Mouse (Mus musculus) spleen, postnatal 14 days (tissue): ENCODE measurements around the gene Krt82.

Source experiments
- DNase-seq, 2 experiments: peaks; one replicate each; pipeline ENCODE4 v3.0.0; 2021 to 2022; ENCODE audit warnings: low spot score in 2 of 2

Gene Krt82

DNA sequence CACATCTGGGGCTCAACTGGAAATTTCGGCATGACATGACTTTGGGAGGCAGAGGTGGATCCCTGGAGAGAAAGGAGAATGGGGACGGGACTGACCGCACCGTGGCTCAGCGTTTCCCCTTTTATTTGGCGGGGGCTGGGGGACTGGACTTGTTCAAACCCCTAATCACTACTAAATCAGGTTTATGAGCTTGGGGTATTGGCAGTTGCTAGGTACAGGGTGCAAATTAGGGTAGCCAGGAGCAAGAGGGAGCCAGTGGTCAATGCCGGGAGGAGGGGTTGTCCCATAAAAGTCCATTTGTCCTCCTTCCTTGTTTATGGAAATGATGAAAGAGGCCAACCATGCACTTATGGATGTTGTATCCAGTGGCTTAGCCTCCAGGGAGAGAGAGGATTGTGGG lies at the start of gene Krt82:
Gene Krt82, minus strand, starts transcription at position 101 of the 400 bp plus-strand sequence.
- no peak for DNase-seq

DNA sequence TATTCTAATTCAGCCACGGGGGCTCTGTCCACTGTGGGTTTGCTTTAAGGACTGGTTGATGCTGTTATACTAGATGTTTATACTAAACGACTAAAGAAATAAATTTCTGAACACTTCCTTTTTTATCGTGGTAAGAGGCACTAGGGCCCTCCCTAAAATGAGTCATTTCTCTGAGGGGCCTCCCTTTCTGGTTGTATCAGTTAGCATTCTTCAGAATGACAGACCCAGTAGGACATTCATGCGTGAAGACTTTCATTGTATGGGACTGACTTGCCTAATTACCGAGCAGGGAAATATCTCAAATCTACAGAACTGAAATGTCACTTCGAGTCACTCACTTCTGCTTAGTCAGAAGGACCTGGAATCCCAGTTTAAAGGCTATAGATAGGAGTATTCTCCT lies 48.7 kb upstream of the Krt82 start:
- no peak for DNase-seq

DNA sequence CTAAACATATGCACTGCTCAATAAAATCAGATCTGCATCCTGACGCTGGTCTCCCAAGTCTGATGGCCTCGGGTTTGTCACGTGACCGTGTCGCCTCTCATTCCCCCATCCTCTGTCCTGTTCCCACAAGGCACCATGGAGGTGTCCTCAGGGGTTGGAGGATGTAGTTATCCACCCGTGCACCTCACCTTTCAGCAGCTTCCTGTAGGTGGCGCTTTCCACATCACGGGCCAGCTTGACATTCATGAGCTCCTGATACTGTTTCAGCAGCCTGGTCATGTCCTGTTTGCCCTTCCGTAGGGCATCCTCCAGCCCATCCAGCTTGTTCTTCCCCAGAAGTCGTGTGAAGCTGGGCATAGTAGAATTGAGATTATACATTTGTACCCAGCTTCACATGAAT lies 37.7 kb upstream of the Krt82 start:
- no peak for DNase-seq

DNA sequence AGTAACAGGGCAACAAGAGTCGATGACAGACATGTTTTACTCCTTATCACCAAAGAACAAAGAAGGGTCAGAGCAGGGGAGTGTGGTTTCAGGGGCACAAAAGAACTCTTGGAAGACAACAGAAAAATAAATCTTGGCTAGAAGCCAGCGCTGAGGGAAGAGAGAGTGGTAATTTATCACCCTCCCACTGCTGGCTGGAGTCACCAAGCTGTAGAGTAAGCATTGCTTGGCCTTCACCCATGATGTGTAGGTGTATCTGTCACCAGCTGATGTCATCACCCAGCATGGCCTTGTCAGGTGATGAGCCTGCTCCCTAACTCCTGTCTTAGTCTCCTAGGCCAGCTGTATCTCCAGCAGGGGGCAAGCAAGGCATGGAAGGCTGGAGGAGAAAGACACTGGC lies 34.0 kb upstream of the Krt82 start:
- no peak for DNase-seq

DNA sequence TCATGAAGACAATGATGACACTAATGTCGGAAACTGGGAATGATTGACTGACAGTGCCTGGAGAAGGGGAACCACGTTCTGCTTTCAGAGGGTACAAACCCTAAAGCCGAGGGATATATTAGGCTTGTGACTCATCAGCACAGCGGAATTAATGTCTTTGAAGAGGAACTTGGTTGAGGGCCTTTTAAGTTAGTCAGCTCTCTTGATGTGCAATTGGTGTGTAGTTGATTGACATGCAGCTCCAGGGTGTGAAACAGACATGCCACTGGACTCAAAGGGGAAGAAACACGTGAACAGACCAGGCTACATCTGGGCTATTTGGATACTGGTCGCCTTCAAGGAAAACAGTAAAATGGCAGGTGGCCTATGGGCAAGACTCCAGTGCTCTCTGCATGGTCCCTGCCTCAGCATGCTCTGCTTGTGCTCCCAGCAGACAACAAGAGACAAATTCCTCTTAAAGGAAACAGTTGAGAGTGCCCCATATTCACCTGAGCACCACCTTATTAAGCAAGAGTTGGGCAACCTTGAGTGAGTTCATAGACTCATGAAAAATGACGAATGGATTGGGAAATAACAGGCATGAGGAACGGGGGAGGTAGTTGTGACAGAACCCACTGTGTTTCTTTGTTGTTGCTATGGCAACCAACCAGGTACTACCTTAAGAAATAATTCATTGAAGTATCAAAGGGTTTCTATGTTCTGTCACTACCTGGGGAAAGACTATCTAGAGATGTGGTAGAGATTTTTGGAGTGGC lies 32.9 kb upstream of the Krt82 start:
- no peak for DNase-seq

DNA sequence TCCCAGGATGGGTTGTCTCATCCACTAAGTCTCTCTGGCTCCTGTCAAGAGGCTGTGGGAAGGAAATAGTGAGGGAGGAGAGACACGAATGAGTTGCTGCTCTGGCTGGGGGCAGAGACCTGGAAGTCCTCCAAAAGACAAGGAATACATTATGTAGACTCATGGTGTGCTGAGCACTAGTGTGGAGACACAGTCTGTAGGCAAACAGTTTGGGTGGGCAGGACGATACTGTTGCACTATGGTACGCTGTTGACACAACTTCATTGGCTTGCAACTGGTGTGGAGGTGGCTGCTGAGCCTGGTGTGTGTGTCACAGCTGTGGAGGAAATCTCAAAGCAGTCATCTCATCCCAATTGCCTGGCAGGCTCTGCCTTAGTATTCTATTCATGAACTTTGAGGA lies 31.2 kb upstream of the Krt82 start:
- no peak for DNase-seq

DNA sequence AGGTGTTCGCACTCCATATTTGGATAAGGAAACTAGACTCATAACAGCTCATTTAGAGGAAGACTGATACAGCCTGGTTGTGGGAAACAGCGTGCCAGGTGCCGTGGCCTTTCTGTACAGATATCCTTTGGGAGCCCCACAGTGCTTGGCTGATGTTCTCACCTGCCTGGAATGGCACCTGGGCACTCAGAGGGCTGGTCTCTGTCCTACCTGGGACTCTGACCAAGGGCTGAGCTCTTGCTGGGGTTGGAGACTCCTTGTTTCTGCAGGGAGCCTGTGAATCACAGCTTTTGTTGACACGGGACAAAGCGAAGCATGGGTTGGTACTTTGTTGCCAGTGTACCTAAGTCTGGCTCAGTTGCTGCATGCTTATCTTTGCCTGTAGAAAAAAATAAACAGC lies 25.0 kb upstream of the Krt82 start:
- no peak for DNase-seq

DNA sequence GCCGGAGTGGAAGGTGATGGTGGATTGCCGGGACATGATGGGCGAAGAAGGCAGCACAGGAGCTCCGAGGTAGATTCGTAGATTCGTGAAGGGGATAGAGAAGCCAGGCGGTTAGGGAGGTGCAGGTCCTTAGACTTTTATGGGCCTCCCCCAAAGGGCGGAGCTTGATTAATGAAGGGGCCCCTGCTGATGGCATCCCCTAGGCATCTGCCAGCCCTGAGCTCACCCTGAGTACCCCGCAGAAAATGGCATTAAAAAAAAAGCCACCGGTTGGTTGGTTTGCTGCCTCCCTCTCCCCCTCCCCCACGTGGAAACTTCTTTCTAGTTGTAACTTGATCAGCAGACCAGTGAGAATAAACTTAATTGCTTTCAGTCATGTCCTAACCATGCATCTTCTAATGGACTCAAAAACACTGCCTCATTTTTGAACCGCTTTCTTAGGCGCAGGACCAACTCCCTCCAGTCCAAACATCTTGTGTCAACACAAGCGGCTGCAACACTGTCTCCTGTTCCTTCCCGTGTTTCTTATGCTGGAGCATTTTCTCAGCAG lies 23.4 kb upstream of the Krt82 start, which contains the start of gene Krt75:
Gene Krt75, minus strand, starts transcription at position 109 of the 550 bp plus-strand sequence.
- no peak for DNase-seq

DNA sequence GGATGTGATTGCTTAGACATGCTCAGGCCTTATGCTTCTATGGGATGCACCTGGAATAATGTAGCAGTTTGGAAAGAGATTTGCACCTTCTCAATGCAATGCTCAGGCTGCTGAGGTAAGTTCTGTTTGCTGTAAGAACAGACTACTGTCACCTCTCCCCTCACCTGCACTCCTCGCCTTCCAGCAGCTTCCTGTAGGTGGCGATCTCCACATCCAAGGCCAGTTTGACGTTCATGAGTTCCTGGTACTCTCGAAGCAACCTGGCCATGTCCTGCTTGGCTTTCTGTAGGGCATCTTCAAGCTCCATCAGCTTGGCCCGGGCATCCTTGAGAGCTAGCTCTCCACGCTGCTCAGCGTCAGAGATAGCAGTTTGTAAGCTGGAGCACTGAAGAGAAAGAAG lies 17.3 kb upstream of the Krt82 start:
- DNase-seq = no peak

DNA sequence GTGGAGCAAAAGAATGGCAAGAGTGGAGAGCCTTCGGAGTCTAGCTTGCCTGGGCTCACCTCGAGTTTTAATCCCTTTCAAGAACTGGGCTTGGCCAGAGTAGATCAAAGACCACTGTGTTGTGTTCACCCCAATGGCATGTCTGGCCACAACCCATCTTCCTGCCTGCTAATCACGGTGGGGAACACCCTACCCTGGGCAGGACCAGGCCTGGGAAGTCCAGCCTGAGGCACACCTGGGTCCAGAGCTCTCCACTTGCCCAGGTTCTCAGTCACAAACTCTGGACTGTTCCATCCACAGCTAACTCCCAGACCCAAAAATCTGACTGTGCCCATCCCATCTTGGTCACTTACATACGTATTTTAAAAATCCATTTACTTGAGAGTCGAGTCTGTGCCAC lies 12.4 kb upstream of the Krt82 start, which contains the start of gene Krt90:
Gene Krt90, minus strand, starts transcription at position 101 of the 400 bp plus-strand sequence.
- no peak for DNase-seq

DNA sequence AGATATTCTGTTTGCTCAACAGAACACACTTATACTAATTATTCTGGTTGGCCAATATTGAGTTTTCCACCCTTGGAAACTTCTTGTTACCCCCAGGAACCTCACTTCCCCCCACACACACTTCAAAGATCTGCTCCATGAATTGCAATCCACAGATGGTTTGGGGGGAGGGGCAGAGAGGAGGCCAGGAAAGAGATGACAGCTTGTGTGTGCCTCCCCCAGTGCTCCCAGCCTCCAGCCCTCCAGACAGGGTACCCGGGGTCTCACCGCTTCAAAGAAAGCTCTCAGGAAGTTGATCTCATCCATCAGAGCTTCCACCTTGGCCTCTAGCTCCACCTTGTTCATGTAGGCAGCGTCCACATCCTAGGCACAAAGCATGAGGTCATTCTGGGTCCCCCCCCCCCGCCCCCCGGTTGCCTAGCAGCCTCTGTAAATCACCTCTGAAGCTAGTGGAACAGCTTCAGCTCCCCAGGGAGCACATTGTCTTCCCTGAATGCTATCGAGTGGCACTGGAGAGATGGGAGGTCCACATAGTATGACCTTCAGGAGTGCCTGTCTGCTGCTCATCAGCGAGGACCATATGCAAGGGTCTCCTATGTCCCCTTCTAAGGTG lies 7.7 kb upstream of the Krt82 start:
- DNase-seq = no peak

DNA sequence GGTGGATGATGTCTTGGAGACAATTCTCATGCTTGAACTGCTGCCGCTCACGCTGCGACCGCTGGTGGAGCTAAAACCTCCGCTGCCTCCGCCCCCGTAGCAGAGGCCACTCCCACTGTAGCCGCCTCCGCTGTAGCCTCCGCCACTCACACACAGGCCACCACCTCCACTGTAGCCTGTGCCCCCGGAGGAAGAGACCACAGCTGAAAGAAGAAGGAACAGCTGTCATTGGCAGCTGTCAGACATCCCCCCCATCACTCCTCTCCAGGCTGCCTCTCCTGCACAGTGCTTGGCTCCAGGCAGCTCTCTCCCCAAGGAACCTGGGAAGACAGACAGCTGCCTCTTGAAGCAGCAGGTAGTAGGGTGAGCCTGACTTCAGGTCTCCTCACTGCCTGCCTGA lies 2.7 kb upstream of the Krt82 start:
- DNase-seq = no peak

DNA sequence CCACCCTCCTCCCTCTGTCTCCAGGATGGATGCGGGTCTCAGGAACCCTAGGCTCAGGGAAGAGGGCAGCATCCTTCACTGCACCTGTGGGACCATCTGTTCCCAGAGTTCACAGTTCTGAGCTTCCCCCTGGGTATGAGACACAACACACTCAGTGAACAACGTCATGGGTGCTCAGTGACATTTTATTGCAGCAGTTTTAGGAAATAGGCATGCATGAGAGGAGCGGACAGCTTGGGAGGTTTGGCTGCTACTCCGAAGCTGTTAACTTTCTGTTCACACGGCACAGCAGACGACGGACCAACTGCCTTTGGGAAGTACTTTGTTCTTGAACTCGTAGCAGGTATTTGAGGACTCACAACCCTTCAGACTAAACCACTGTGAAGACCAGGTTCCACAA lies 1.7 kb upstream of the Krt82 start:
- no peak for DNase-seq

DNA sequence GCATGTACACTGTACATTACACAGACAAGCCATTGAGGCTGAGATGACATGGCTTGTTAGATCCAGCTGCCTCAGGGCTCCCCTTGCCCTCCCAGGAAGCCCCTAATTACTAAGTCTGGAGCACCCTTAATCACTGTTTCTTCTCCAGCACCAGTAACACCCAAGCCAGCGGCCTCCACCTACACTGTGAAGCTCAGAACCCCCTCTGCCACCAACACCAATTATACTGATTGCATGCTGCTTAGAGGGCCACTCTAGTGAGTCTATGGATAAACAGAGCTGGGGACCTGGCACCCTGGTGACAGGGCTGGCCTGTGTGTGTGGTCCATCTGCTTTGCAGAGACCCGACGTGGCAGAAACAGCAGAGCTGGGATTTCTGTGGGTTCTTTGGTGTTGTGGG lies 6.0 kb downstream of the Krt82 start:
- no peak for DNase-seq

DNA sequence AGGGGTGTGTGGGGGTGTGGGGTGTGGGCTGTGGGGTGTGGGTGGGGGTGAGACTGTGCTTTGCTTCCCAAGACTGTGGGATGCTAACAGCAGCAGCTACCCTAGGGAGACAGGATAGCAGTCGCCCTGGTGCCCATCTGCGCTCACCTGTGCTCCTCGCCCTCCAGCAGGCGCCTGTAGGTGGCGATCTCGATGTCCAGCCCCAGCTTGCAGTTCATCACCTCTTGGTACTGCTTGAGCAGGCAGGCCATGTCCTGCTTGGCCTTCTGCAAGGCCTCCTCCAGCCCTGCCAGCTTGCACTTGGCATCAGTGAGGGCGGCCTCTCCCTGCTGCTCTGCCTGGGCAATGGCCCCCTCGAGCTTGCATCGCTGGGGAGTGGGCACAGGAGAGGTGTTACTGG lies 7.9 kb downstream of the Krt82 start:
- DNase-seq = no peak

DNA sequence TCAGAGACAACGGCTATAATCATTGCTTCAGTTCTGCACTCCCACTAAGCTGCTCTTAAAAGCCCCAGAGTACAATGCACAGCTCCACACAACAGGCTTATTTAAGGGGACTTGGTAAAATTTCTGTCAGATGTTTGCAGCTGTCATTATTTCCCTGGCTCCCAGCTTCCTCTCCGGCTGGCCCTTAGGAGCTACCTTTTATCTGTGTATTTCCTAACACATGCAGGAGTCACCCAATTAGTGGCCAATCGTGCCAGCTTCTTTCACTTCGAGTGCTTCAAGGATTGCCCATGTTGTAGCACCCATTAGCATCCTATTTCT lies 11.9 kb downstream of the Krt82 start:
- DNase-seq = no peak

DNA sequence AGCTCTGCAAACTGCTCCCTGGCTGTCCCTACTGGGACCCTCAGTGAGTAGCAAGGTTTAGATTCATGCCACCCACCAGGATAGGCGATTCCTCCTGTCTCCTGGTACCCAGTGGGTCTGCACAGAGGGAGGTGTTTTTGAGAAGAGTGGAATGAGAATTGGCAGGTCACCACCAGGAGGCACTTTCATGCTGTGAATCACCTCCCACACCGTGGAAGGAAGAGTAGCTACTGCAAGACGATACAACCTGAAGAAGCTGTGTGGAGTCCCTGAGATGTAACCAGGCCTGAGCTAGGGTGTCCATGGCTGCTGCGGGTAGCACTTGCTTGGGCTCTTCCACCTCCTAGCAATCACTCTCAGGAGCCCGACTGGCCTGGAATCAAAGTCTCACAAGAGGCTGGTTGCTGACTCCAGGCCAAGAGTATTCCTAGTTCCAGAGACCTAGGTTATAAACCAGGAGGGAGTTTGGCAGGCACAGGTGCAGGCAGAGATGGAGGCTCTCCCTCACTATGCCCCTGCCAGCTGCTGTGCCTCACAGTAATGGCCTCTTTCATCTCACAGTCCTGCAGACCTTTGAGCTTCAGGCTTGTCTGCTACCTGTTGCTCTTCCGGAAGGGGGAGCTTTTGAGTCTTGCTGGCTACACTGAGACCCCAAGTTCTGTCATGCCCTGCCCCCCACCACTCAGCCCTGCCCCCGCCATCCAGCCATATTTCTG lies 12.4 kb downstream of the Krt82 start:
- DNase-seq = no peak

DNA sequence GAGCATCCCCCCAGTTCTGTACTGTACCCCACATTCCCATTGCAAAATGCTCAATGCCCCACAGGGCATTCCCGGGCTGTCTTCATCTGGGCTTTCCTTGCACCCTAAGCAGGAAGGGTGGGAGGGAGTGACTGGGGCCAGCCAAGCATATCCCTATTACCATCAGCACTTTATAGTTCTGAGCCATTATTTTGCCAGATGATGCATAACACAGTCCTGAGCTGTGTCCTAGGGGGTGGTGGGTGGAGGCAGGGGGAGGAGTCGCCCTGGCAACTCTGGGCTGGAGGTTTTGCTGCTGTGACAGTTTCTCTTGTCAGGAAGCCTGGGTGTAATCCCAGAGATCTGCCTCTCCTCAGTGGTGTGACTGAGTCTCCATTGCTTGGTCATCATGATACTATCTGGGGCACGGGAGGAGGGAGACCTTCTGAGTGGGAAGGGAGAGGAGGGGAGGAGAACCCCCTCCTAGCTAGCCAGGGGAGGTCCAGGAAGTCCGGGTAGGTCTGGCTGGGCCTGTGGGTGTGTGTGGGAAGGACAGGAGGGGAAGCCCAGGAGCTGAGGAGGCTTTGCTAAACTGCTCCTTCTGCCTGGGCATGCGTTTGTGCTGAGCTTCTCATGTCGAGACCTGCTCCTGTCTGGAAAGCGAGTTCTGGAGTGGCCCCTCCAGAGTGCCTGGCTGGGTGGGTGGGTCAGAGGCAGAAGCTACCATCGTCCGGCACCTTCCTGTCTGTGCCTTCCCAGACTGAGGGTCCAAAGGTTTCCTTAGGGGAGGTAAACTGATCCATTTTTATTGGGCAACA lies 14.2 kb downstream of the Krt82 start:
- no peak for DNase-seq

DNA sequence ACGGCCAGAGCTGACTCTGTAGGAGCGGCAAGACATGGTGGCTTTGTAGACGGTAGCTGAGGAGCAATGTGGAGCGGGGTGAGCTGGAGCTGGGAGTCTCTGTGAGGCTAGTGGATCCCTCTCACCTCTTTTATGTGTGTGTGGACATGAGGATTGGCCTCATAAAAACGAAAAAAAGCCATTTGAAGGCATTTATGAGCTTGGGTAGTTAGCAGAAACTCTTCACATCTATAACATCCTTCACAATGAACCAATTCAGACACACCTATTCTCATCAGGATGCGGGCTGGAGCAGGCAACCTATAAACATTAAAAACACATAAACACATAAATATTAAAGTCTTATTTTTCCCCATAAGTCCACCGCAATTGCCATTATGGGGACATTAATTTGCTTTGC lies 17.7 kb downstream of the Krt82 start, which contains the start of gene Krt84:
Gene Krt84, minus strand, starts transcription at position 101 of the 400 bp plus-strand sequence.
- no peak for DNase-seq

DNA sequence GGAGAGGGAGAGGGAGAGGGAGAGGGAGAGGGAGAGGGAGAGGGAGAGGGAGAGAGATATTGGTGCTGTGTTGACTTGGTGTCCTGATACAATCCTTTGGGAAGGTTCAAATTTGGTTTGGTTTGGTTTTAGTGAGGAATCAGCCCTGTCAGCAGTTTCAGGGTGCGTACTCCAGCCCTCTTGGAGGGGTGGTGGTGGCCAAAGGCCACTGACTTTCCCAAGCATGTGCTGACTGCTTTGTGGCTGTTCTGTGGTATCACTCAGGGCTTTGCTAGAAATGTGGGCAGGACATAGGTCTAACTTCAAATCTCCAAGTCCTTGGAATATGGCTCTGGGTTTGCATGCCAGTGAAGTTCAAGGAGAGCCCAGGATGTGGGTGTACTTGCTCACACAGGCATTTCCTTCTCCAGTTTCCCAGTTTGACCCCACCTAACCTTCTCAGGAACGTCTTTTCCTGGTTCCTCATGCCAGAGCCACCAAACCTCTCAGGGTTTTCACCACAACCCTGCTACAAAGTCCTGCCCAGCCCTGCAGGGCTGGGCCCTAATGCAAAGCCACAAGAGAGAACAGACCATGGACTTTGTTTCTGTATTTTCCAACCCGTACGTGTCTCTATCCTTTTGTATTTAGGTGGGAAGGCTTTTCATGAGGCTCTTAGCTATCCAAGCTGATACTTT lies 27.8 kb downstream of the Krt82 start:
- no peak for DNase-seq

DNA sequence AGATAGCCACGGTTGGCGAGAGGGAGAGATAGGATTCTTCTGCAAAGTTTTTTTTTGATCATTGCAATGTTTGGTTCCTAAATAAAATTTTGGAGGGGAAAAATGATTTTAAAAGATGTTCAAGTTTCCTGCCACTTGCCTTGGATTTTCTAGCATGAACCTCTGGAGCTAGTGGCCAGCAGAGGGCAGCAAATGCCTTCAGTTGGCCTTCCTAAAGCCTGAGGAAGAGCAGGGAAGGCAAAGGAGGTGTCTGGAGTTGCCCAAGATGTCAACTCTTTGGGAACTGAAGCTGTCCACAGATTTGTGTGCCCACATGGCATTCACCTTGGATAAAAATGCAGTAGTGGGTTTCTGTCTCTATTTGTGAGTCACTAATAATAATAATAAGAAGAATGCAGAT lies 30.7 kb downstream of the Krt82 start:
- peak in 1 of 2 experiments; percentile 21 for DNase-seq
